Mouse (Mus musculus): Measurements from ENCODE around the gene Slc35f4.

GRCm38 (mm10) chr14:49290029-49290745 lies 235.7 kb downstream of the Slc35f4 start:
- TF ChIP-seq TAL1 (IDR thresholded peaks at IDR 0.05; ENCODE audit: low read length) (no peak), GATA1 (IDR thresholded peaks at IDR 0.05; ENCODE audit: low read length) (no peak)
